Mouse (Mus musculus): ENCODE data around the gene Aif1l. TPM values are rescaled to one million over a fixed set of nuclear protein-coding genes. Genes with fewer than 3 reads are reported as not detected.

The Aif1l gene
- polyA plus RNA-seq (2012; rRNA removed; ENCODE audit: low replicate concordance) = 13.9 and 14.7 TPM in 2 replicates

GRCm38 (mm10) chr2:31950058-31950871, at the start of gene Aif1l:
TSS of gene Aif1l (plus strand) at chr2:31950139.

GRCm38 (mm10) chr2:31974141-31974808, 24.3 kb downstream of the Aif1l start, which contains the start of gene Nup214:
TSS of gene Nup214 (plus strand) at chr2:31974436.

Other genes starting within 250 kb of the Aif1l start
- 0.37 and 0.88 TPM in 2 replicates for gene Qrfp, start 139.6 kb upstream of the Aif1l start, polyA plus RNA-seq (2012; rRNA removed; ENCODE audit: low replicate concordance)
- gene Fibcd1, start 104.1 kb upstream of the Aif1l start, polyA plus RNA-seq (2012; rRNA removed; ENCODE audit: low replicate concordance) = 0.14 and 0.35 TPM in 2 replicates
- gene Lamc3, start 62.8 kb upstream of the Aif1l start, polyA plus RNA-seq (2012; rRNA removed; ENCODE audit: low replicate concordance) = 21.2 and 29.6 TPM in 2 replicates
- 34.5 and 37.3 TPM in 2 replicates for gene Nup214, start 24.3 kb downstream of the Aif1l start, polyA plus RNA-seq (2012; rRNA removed; ENCODE audit: low replicate concordance)
- gene Fam78a, start 134.7 kb downstream of the Aif1l start, polyA plus RNA-seq (2012; rRNA removed; ENCODE audit: low replicate concordance) = 19.5 and 37.4 TPM in 2 replicates
- 10.3 and 77.3 TPM in 2 replicates for gene Plpp7, start 145.4 kb downstream of the Aif1l start, polyA plus RNA-seq (2012; rRNA removed; ENCODE audit: low replicate concordance)
- gene Prrc2b, start 200.9 kb downstream of the Aif1l start, polyA plus RNA-seq (2012; rRNA removed; ENCODE audit: low replicate concordance) = 48.9 and 76.3 TPM in 2 replicates